Mouse (Mus musculus): Measurements from ENCODE around the gene Adck1.
"Not testable (repeated sequence)": the region's sequence is repeated elsewhere in the genome, so short reads cannot be mapped to it uniquely, and the experiment has no call there.

The Adck1 gene

GRCm38 (mm10) chr12:88360441-88361119 is at the start of gene Adck1:
Adck1 (plus strand) TSS chr12:88360554.
- peak; percentile 95 for DNase-seq

- no peak for DNase-seq
These were observed 45.8 kb upstream of the Adck1 start for GRCm38 (mm10) chr12:88314556-88314955.

GRCm38 (mm10) chr12:88323926-88324325 is 36.4 kb upstream of the Adck1 start, which contains the start of gene Gm5039:
Gm5039 (minus strand) TSS chr12:88324026.
- DNase-seq, result not testable (repeated sequence)

GRCm38 (mm10) chr12:88336662-88337413 is 23.5 kb upstream of the Adck1 start:
- DNase-seq, result not testable (repeated sequence)

- not testable (repeated sequence) for DNase-seq
These were observed 19.1 kb upstream of the Adck1 start for GRCm38 (mm10) chr12:88341286-88341685.

GRCm38 (mm10) chr12:88354182-88354702 is 6.1 kb upstream of the Adck1 start:
- no peak for DNase-seq

GRCm38 (mm10) chr12:88361120-88361445 is 729 bp downstream of the Adck1 start:
- DNase-seq, result no peak

- no peak for DNase-seq
These were observed 7.3 kb downstream of the Adck1 start for GRCm38 (mm10) chr12:88367673-88368072.

GRCm38 (mm10) chr12:88368618-88369017 is 8.3 kb downstream of the Adck1 start:
- DNase-seq, result no peak

- not testable (repeated sequence) for DNase-seq
These were observed 9.3 kb downstream of the Adck1 start for GRCm38 (mm10) chr12:88369690-88370089.

GRCm38 (mm10) chr12:88370321-88370720 is 10.0 kb downstream of the Adck1 start:
- DNase-seq, result not testable (repeated sequence)

GRCm38 (mm10) chr12:88372018-88372417 is 11.7 kb downstream of the Adck1 start:
- no peak for DNase-seq

GRCm38 (mm10) chr12:88376820-88377219 is 16.5 kb downstream of the Adck1 start:
- DNase-seq, result no peak

GRCm38 (mm10) chr12:88378256-88378655 is 17.9 kb downstream of the Adck1 start:
- no peak for DNase-seq

GRCm38 (mm10) chr12:88388832-88389231 is 28.5 kb downstream of the Adck1 start:
- no peak for DNase-seq

- DNase-seq, result no peak
These were observed 38.3 kb downstream of the Adck1 start for GRCm38 (mm10) chr12:88398658-88399057.

- no peak for DNase-seq
These were observed 43.2 kb downstream of the Adck1 start for GRCm38 (mm10) chr12:88403541-88403940.

GRCm38 (mm10) chr12:88405113-88405512 is 44.8 kb downstream of the Adck1 start:
- peak; percentile 59 for DNase-seq

GRCm38 (mm10) chr12:88407996-88408322 is 47.6 kb downstream of the Adck1 start:
- DNase-seq, result no peak

GRCm38 (mm10) chr12:88408323-88409047 is 48.1 kb downstream of the Adck1 start:
- no peak for DNase-seq

- no peak for DNase-seq
These were observed 52.9 kb downstream of the Adck1 start for GRCm38 (mm10) chr12:88413239-88413638.

- no peak for DNase-seq
These were observed 59.7 kb downstream of the Adck1 start for GRCm38 (mm10) chr12:88419912-88420621.

- no peak for DNase-seq
These were observed 66.6 kb downstream of the Adck1 start for GRCm38 (mm10) chr12:88426926-88427325.

All from right cerebral cortex, adult 18-20 months (tissue).